Mouse (Mus musculus) cortical plate, adult 2 months (tissue): ENCODE results near the gene Selenbp2.
"Not testable (repeated sequence)": the region's sequence is repeated elsewhere in the genome, so short reads cannot be mapped to it uniquely, and the experiment has no call there.

Experiments used
- CTCF ChIP-seq: fragments of 200-500 bp; IDR thresholded peaks from 2 replicates; pipeline ENCODE4 v1.5.1; 2011; ENCODE audit warnings: mild to moderate bottlenecking, control low read depth, low read length; ENCODE audit not compliant: insufficient read depth; ENCODE audit errors: extremely low read depth
- POLR2A ChIP-seq: fragments of 200-500 bp; IDR thresholded peaks from 2 replicates; pipeline ENCODE4 v1.6.1; 2011; ENCODE audit warnings: mild to moderate bottlenecking, low read length, control low read depth; ENCODE audit not compliant: insufficient read depth; ENCODE audit errors: extremely low read depth

DNA sequence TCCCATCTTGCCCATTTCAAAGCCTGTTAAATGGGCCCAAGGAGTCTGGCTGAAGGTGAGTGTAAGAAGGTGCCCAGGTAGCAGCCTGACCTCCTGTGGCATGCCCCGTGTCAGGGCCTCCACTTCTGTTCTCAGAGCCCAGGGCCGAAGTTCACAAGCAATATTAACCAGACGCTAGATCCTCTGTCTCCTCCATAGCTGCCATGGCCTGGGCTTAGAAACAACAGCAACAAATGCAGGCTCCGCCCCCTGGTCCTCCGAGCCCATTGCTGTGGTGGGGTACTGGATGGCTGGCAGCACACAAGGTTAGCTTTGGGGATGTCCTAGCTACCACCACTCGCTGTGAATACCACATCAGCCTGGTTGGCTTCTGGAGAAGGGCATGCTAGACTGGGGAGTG is 3.2 kb upstream of the Selenbp2 start:
- TF ChIP-seq CTCF, POLR2A: not testable (repeated sequence)
